In the genomic region with DNA sequence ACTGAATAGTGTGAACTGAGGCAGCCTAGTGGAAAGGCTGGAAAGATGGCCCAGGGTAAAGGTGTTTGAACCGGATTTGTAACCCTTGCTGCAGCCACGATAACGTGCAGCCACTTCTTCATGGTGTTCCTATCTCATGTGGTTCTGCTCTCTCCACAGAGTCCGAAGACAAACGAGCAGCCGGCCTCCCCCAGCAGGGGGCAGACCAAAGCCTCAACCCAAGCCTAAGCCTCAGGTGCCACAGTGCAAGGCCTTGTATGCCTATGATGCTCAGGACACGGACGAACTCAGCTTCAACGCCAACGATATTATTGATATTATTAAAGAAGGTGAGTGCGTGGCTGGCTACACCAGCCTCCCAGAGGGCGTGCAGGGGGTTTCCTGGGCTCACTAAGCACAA, we compare ENCODE assay signal across 10 mouse cellular contexts. TPM values are rescaled to one million over a fixed set of nuclear protein-coding genes. Genes with fewer than 3 reads are reported as not detected.
DNase-seq lines count a peak whose midpoint lies in the region; ATAC-seq and TF ChIP-seq lines count a peak whose summit lies in the region.
"Had no signal": no experiment of that assay in that cellular context is flagged by ENCODE, and none has a peak within 500 bp of the region (broad histone marks: within the 10 kb centered on the region; RNA-seq: fewer than 3 reads in every experiment).

No protein-coding gene starts in this region.

- no peak for TF ChIP-seq EP300 in MEL (IDR thresholded peaks at IDR 0.05; ENCODE audit: low read depth in 1 of 2, low read length in 2 of 2)

- TF ChIP-seq POLR2A in MEL (IDR thresholded peaks at IDR 0.05; ENCODE audit: control insufficient read depth in 1 of 2, insufficient read depth in 1 of 2, low read depth in 1 of 2, low read length in 2 of 2, poor library complexity in 1 of 2) = no peak

- ATAC-seq in kidney, embryonic 14.5 days (ENCODE audit: low FRiP score, low TSS enrichment) = no peak
- ATAC-seq in megakaryocyte progenitor cell, adult 5-6 weeks (replicated peaks; ENCODE audit: poor library complexity) = peak; percentile 60

- DNase-seq in kidney, adult 18-20 months = peak; percentile 36
- peak; percentile 35 for DNase-seq in A20 (ENCODE audit: low read depth, low spot score)
- peak; percentile 30 for DNase-seq in MEL (ENCODE audit: low read depth, low spot score)
- no peak for DNase-seq in spleen, postnatal 14 days (ENCODE audit: low spot score in 2 of 2)
- DNase-seq in T-cell, adult 2 months (ENCODE audit: low spot score) = no peak

- peak; percentile 34 to 69 (median 45); a peak in 5 of 6 replicates for TF ChIP-seq CTCF in MEL (IDR thresholded peaks at IDR 0.05 in 2 of 3, conservative IDR thresholded peaks at IDR 0.05 in 1 of 3; ENCODE audit: control insufficient read depth in 1 of 3, insufficient read depth in 1 of 3, low read depth in 2 of 3, low read length in 3 of 3, poor library complexity in 1 of 3, severe bottlenecking in 1 of 3)

- no peaks in the 10 kb centered on the region for H3K9me3 ChIP-seq in kidney, embryonic 14.5 days (ENCODE audit: control insufficient read depth, low read length)
- no peaks in the 10 kb centered on the region for H3K9me3 ChIP-seq in MEL (replicated peaks; ENCODE audit: insufficient read depth, low read length)
- H3K9me3 ChIP-seq: embryonic facial prominence, embryonic 15.5 days; heart, embryonic 10.5 days; midbrain, embryonic 12.5 days had no signal

- no peak overlapping the region for H3K9ac ChIP-seq in kidney, embryonic 14.5 days (ENCODE audit: low read depth, low read length)
- no peak overlapping the region for H3K9ac ChIP-seq in MEL (ENCODE audit: control insufficient read depth, low read depth, low read length, poor library complexity, severe bottlenecking)
- H3K9ac ChIP-seq: embryonic facial prominence, embryonic 15.5 days; midbrain, embryonic 12.5 days had no signal

- no peaks in the 10 kb centered on the region for H3K79me2 ChIP-seq in MEL (ENCODE audit: control insufficient read depth, insufficient read depth, low read length, poor library complexity)

- no peak overlapping the region for H3K4me2 ChIP-seq in kidney, embryonic 14.5 days (replicated peaks; ENCODE audit: low read depth, low read length)
- H3K4me2 ChIP-seq: embryonic facial prominence, embryonic 15.5 days; midbrain, embryonic 12.5 days had no signal

- no peak overlapping the region for H3K27ac ChIP-seq in kidney, embryonic 14.5 days (ENCODE audit: low read depth, low read length)
- no peak overlapping the region for H3K27ac ChIP-seq in MEL (ENCODE audit: control insufficient read depth, low read depth, low read length)
- H3K27ac ChIP-seq: embryonic facial prominence, embryonic 15.5 days; heart, embryonic 10.5 days; midbrain, embryonic 12.5 days had no signal

- no peak overlapping the region for H3K4me3 ChIP-seq in kidney, embryonic 14.5 days (ENCODE audit: low read length)
- no peak overlapping the region for H3K4me3 ChIP-seq in MEL (ENCODE audit: control insufficient read depth in 1 of 2, insufficient read depth in 1 of 2, low read depth in 2 of 2, low read length in 2 of 2)
- H3K4me3 ChIP-seq: embryonic facial prominence, embryonic 15.5 days; heart, embryonic 10.5 days; midbrain, embryonic 12.5 days had no signal

- peaks cover 13% of the 10 kb centered on the region for H3K36me3 ChIP-seq in kidney, embryonic 14.5 days (ENCODE audit: control insufficient read depth, insufficient read depth, low read length)
- H3K36me3 ChIP-seq in MEL (ENCODE audit: control insufficient read depth in 1 of 2, insufficient read depth in 2 of 2, low read length in 2 of 2) = peaks cover 0 to 15% of the 10 kb centered on the region in 2 experiments; a peak in 3 of 4 replicates
- H3K36me3 ChIP-seq: midbrain, embryonic 12.5 days had no signal

- peaks cover 4% of the 10 kb centered on the region; the same call in 1 of the 2 replicates for H3K4me1 ChIP-seq in kidney, embryonic 14.5 days (ENCODE audit: control insufficient read depth, insufficient read depth, low read length)
- H3K4me1 ChIP-seq in MEL (ENCODE audit: control insufficient read depth in 1 of 2, insufficient read depth in 2 of 2, low read length in 2 of 2) = peaks cover 0 to 7% of the 10 kb centered on the region in 2 experiments; a peak in 3 of 4 replicates
- H3K4me1 ChIP-seq: heart, embryonic 10.5 days; midbrain, embryonic 12.5 days had no signal

- 89% methylated on average over 12 of the region's 12 CpGs for WGBS in kidney, embryonic 14.5 days

- TF ChIP-seq RAD21 in MEL (IDR thresholded peaks at IDR 0.05; ENCODE audit: low read depth, low read length) = no peak; the same call in 1 of the 2 replicates

- H3K27me3 ChIP-seq in kidney, embryonic 14.5 days (ENCODE audit: control insufficient read depth, insufficient read depth, low read length) = no peaks in the 10 kb centered on the region
- H3K27me3 ChIP-seq in MEL (ENCODE audit: control insufficient read depth in 1 of 2, insufficient read depth in 2 of 2, low read length in 2 of 2) = no peaks in the 10 kb centered on the region
- H3K27me3 ChIP-seq: embryonic facial prominence, embryonic 15.5 days; midbrain, embryonic 12.5 days had no signal

TF ChIP-seq in MEL, 35 proteins besides CTCF, POLR2A, EP300 and RAD21:
- TF ChIP-seq ZMIZ1 (IDR thresholded peaks at IDR 0.05; ENCODE audit: low read depth, low read length) (no peak), USF2 (IDR thresholded peaks at IDR 0.05; ENCODE audit: borderline replicate concordance in 1 of 2, insufficient read depth in 1 of 2, low read depth in 1 of 2, low read length in 2 of 2) (no peak), TBP (IDR thresholded peaks at IDR 0.05; ENCODE audit: low read depth, low read length) (no peak), TAL1 (IDR thresholded peaks at IDR 0.05; ENCODE audit: low read length) (no peak), SMC3 (IDR thresholded peaks at IDR 0.05; ENCODE audit: low read depth, low read length) (peak; percentile 46), RCOR1 (IDR thresholded peaks at IDR 0.05; ENCODE audit: low read depth, low read length) (no peak)

RNA-seq across cellular contexts. Expression of gene Ccnb2, which starts 25.7 kb away (rescaled TPM):
- polyA plus RNA-seq in kidney, embryonic 14.5 days (2014; fragmentation: Nextera tagmentation; extraction: Ambion mirVana) = 234 and 264 TPM in 2 replicates
- 86.5 and 103 TPM in 2 replicates for total RNA-seq in MEL (2012; rRNA removed)
- 100 to 1,000 TPM in 1 of 2 experiments, 10 to 100 TPM in 1; 97.0 to 128 TPM for polyA plus RNA-seq in MEL (2012; ENCODE audit: insufficient read depth in 1 of 2, insufficient read length in 2 of 2, low read depth in 1 of 2, low replicate concordance in 2 of 2, missing spikeins in 1 of 2)
- total RNA-seq in megakaryocyte progenitor cell, adult 5-6 weeks (2015) = 117 and 125 TPM in 2 replicates
- total RNA-seq in megakaryocyte progenitor cell, adult 5-6 weeks (2017) = 73.8 and 86.8 TPM in 2 replicates

Comparison
In these comparisons a context has a peak if more than half of its experiments do, and no peak if none do; other contexts are left out.
1. DNase-seq: peak in kidney, adult 18-20 months (single experiment), A20 (single experiment) and MEL (single experiment); none in spleen, postnatal 14 days (0 of 2) and T-cell, adult 2 months (single experiment).